Mouse (Mus musculus): Measurements from ENCODE around the gene Wars. TPM values are rescaled to one million over a fixed set of nuclear protein-coding genes. Genes with fewer than 3 reads are reported as not detected.

Wars gene
- polyA plus RNA-seq, 1 experiment from 2014 or later = 148 TPM

DNA sequence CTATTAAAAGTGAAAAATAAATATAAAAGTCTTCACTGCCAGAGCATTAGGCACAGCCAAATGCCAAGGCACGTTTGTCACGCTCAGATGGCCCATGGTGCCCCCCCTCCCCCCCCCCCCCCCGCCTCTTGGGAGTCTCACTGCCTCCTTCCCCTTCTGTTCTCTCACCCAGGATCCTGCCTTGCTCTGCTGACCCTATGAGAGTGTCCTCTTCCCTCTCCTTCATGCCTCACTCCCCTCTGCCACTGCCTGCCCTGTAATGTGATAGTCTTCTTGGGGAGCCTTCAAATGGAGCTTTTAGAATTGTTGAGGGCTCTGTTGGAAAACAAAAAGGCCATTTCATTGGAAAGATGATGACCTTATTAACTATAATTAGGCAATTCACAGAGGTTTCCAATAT, 38.1 kb upstream of the Wars start:
- ATAC-seq (ENCODE audit: insufficient read depth, low FRiP score, low TSS enrichment) (no peak), DNase-seq (ENCODE audit: low spot score) (no peak)
- Histone ChIP-seq H3K9ac (ENCODE audit: low read length) (no peak overlapping the region), H3K27me3 (ENCODE audit: control insufficient read depth, insufficient read depth, low read length) (no peaks in the 10 kb centered on the region), H3K9me3 (ENCODE audit: control insufficient read depth, low read length) (no peaks in the 10 kb centered on the region), H3K27ac (ENCODE audit: low read depth, low read length) (no peak overlapping the region), H3K4me2 (ENCODE audit: low read depth) (no peak overlapping the region), H3K36me3 (ENCODE audit: control insufficient read depth, insufficient read depth, low read length) (no peaks in the 10 kb centered on the region), H3K4me1 (ENCODE audit: control insufficient read depth, insufficient read depth, low read length) (peaks cover 7% of the 10 kb centered on the region; the same call in 1 of the 2 replicates), H3K4me3 (ENCODE audit: low read depth, low read length) (no peak overlapping the region)
- WGBS = 57% methylated on average over 2 of the region's 3 CpGs

DNA sequence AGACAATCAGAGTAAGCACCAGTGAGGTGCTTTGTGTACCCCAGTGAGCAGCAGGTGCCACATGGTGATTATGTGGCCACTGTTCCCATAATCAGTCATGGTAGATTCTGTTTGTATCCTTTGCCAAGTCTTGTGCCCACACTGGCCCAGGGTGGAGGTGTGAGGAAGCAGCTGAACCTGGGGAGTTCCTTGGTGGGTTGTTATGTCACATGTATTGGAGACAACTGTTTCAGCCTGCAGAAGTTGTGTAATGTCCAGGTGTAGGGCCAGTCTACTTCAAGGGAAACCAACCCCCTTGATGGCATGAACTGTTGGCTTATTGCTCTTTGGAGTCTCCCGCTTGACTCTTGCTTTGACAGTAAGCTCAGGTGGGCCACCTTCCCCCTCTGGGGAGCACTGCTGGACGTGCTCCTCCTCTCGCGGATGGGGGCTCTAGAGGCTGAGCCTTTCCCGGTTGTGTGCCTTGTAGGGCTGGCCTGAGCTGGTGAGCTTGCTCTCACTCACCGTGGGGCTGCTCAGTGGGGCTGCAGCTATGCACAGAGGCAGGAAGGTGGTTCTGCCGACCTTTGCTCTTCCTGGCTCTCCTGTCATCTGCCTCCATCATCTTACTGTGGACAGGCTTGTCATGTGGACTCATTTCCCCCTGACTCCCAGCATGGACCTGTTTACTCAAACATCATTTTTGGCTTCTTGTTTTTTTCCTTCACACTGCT, 37.5 kb upstream of the Wars start:
- H3K4me1 ChIP-seq (ENCODE audit: control insufficient read depth, insufficient read depth, low read length) = peaks cover 7% of the 10 kb centered on the region; the same call in 1 of the 2 replicates
- 74% methylated on average over 7 of the region's 7 CpGs for WGBS

DNA sequence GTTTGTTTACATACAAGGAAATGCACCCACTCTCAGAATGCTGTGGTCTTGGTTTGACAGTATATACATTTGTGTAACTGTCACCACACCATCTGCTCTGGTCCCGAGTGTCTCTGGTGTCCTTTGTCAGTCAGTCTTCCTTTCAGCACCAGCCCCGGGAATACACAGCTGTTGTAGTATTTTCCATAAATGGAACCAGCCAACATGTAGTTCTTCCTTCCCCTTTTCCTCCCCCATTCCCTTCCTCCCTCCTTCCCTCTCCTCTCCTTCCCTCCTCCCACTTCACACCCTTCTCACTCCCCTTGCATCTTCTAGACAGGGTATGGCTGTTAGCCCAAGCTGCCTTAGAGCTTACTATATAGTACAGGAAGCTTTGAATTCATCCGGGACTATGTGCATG, 35.5 kb upstream of the Wars start:
- H3K9ac ChIP-seq (ENCODE audit: low read length) = no peak overlapping the region
- no peak for DNase-seq (ENCODE audit: low spot score)
- ATAC-seq (ENCODE audit: insufficient read depth, low FRiP score, low TSS enrichment) = no peak
- WGBS = 67% methylated on average over 3 of the region's 3 CpGs
- peaks cover 7% of the 10 kb centered on the region; the same call in 1 of the 2 replicates for H3K4me1 ChIP-seq (ENCODE audit: control insufficient read depth, insufficient read depth, low read length)
- no peak overlapping the region for H3K27ac ChIP-seq (ENCODE audit: low read depth, low read length)
- H3K4me2 ChIP-seq (ENCODE audit: low read depth) = no peak overlapping the region
- H3K9me3 ChIP-seq (ENCODE audit: control insufficient read depth, low read length) = no peaks in the 10 kb centered on the region
- no peaks in the 10 kb centered on the region for H3K36me3 ChIP-seq (ENCODE audit: control insufficient read depth, insufficient read depth, low read length)
- no peak overlapping the region for H3K4me3 ChIP-seq (ENCODE audit: low read depth, low read length)
- no peaks in the 10 kb centered on the region for H3K27me3 ChIP-seq (ENCODE audit: control insufficient read depth, insufficient read depth, low read length)

More for the DNA sequence above, 37.5 kb upstream of the Wars start:
- no peak overlapping the region for H3K4me3 ChIP-seq (ENCODE audit: low read depth, low read length)
- no peak overlapping the region for H3K9ac ChIP-seq (ENCODE audit: low read length)
- no peaks in the 10 kb centered on the region for H3K9me3 ChIP-seq (ENCODE audit: control insufficient read depth, low read length)
- ATAC-seq (ENCODE audit: insufficient read depth, low FRiP score, low TSS enrichment) (no peak), DNase-seq (ENCODE audit: low spot score) (no peak)
- no peak overlapping the region for H3K4me2 ChIP-seq (ENCODE audit: low read depth)
- H3K36me3 ChIP-seq (ENCODE audit: control insufficient read depth, insufficient read depth, low read length) = no peaks in the 10 kb centered on the region
- no peak overlapping the region for H3K27ac ChIP-seq (ENCODE audit: low read depth, low read length)
- no peaks in the 10 kb centered on the region for H3K27me3 ChIP-seq (ENCODE audit: control insufficient read depth, insufficient read depth, low read length)

DNA sequence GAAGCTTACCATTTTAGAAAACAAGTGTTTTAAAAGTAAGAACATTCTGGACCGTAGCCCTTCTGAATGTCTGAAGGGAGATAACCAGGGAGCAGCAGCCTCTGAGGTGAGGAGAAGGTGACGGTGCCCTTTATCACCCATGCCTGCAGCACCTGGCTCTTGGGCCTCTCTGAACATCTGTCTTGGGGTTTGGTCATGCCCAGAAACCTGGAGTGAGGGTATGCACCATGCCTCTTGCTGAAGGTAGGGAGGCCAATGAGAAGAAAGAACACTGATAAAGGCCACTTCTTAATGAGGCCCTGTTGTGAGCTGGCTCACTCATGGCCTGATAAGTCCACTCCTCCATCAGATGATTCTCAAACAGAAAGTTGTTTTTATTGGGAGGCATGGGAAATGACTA, 34.3 kb upstream of the Wars start:
- Histone ChIP-seq H3K27me3 (ENCODE audit: control insufficient read depth, insufficient read depth, low read length) (no peaks in the 10 kb centered on the region), H3K9me3 (ENCODE audit: control insufficient read depth, low read length) (no peaks in the 10 kb centered on the region), H3K4me1 (ENCODE audit: control insufficient read depth, insufficient read depth, low read length) (peaks cover 7% of the 10 kb centered on the region; the same call in 1 of the 2 replicates), H3K9ac (ENCODE audit: low read length) (no peak overlapping the region), H3K27ac (ENCODE audit: low read depth, low read length) (no peak overlapping the region), H3K4me2 (ENCODE audit: low read depth) (no peak overlapping the region), H3K4me3 (ENCODE audit: low read depth, low read length) (no peak overlapping the region), H3K36me3 (ENCODE audit: control insufficient read depth, insufficient read depth, low read length) (no peaks in the 10 kb centered on the region)
- ATAC-seq (ENCODE audit: insufficient read depth, low FRiP score, low TSS enrichment) = no peak
- DNase-seq (ENCODE audit: low spot score) = no peak
- WGBS = 78% methylated on average over 2 of the region's 2 CpGs

DNA sequence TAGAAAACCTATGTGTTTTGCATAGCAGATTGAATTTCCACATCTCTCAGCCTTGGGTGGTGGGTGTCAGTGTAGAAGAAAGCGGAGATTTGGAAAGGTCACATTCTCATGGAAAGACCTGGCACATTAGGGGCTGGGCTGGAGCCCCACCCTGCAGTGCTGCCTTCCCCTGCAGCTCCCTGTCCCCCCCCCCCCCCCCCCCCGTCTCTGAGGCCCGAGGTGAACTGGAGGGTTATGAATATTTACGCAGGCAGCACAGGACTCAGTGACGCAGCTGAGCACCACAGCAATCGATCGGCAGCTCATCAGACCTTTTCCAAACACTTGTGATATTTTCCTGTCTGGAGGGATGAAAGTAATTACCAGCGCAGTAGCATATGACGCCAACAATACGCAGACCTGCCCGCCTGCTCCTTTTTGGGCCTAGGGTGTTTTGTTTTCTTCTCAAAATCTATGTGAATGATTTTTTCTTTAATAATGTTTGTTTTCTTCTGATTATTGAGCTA, 32.7 kb upstream of the Wars start:
- Histone ChIP-seq H3K9ac (ENCODE audit: low read length) (no peak overlapping the region), H3K27ac (ENCODE audit: low read depth, low read length) (no peak overlapping the region), H3K4me2 (ENCODE audit: low read depth) (no peak overlapping the region), H3K36me3 (ENCODE audit: control insufficient read depth, insufficient read depth, low read length) (no peaks in the 10 kb centered on the region), H3K4me3 (ENCODE audit: low read depth, low read length) (no peak overlapping the region), H3K4me1 (ENCODE audit: control insufficient read depth, insufficient read depth, low read length) (peaks cover 7% of the 10 kb centered on the region; the same call in 1 of the 2 replicates), H3K27me3 (ENCODE audit: control insufficient read depth, insufficient read depth, low read length) (no peaks in the 10 kb centered on the region), H3K9me3 (ENCODE audit: control insufficient read depth, low read length) (no peaks in the 10 kb centered on the region)
- no peak for ATAC-seq (ENCODE audit: insufficient read depth, low FRiP score, low TSS enrichment)
- WGBS = 70% methylated on average over 9 of the region's 11 CpGs
- no peak for DNase-seq (ENCODE audit: low spot score)

DNA sequence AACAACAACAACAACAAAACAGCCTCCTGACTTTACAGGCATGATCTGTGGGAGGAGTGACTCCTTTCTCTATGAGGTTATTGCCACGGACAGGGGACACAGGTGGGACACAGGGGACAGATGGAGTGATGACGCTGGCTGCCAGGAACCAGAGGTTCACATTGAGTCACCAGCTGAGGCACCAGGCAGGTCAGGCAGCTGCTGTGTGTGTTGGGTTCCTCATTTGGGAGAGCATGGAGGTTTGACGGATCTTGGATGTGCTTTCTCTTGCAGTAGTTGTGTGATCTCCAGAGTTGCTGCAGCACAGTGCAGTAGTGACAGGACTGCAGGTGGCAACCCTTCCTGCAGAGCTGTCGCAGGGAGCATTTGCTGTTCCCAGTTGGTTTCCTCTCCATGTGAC, 24.8 kb upstream of the Wars start:
- Histone ChIP-seq H3K27me3 (ENCODE audit: control insufficient read depth, insufficient read depth, low read length) (no peaks in the 10 kb centered on the region), H3K9me3 (ENCODE audit: control insufficient read depth, low read length) (no peaks in the 10 kb centered on the region), H3K4me3 (ENCODE audit: low read depth, low read length) (no peak overlapping the region), H3K4me2 (ENCODE audit: low read depth) (no peak overlapping the region), H3K36me3 (ENCODE audit: control insufficient read depth, insufficient read depth, low read length) (no peaks in the 10 kb centered on the region), H3K27ac (ENCODE audit: low read depth, low read length) (no peak overlapping the region), H3K9ac (ENCODE audit: low read length) (no peak overlapping the region), H3K4me1 (ENCODE audit: control insufficient read depth, insufficient read depth, low read length) (peaks cover 32% of the 10 kb centered on the region)
- WGBS = 65% methylated on average over 4 of the region's 4 CpGs
- ATAC-seq (ENCODE audit: insufficient read depth, low FRiP score, low TSS enrichment) = no peak
- no peak for DNase-seq (ENCODE audit: low spot score)

DNA sequence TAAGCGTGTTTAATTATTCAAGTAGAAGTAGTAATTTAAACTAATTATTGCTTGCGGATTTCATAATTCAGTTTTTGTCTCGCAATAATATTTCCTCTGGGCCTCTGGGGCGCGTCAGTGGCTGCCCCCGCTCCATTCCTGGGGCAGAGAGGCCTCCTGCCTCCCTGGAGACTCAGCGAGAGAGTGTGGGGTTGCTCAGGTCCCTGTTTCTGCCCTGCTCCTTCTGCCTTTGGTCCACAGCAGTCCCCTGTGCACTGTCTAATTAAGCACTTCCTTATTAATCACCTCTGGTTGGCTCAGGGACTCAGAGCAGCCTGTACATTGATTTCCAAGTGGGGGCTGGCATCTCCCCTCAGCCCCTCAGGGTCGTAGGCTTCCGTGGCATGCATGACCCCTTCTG, 23.5 kb upstream of the Wars start:
- 0 out of 2 replicates have a peak overlapping the region, but pooled peaks have one; percentile 20 for H3K27ac ChIP-seq (ENCODE audit: low read depth, low read length)
- no peak overlapping the region; the same call in 1 of the 2 replicates for H3K9ac ChIP-seq (ENCODE audit: low read length)
- DNase-seq (ENCODE audit: low spot score) (no peak), ATAC-seq (ENCODE audit: insufficient read depth, low FRiP score, low TSS enrichment) (no peak)
- peaks cover 34% of the 10 kb centered on the region for H3K4me1 ChIP-seq (ENCODE audit: control insufficient read depth, insufficient read depth, low read length)
- H3K4me3 ChIP-seq (ENCODE audit: low read depth, low read length) = no peak overlapping the region
- WGBS = 73% methylated on average over 9 of the region's 9 CpGs
- no peaks in the 10 kb centered on the region for H3K36me3 ChIP-seq (ENCODE audit: control insufficient read depth, insufficient read depth, low read length)
- no peaks in the 10 kb centered on the region for H3K9me3 ChIP-seq (ENCODE audit: control insufficient read depth, low read length)
- H3K27me3 ChIP-seq (ENCODE audit: control insufficient read depth, insufficient read depth, low read length) = no peaks in the 10 kb centered on the region
- no peak overlapping the region for H3K4me2 ChIP-seq (ENCODE audit: low read depth)

DNA sequence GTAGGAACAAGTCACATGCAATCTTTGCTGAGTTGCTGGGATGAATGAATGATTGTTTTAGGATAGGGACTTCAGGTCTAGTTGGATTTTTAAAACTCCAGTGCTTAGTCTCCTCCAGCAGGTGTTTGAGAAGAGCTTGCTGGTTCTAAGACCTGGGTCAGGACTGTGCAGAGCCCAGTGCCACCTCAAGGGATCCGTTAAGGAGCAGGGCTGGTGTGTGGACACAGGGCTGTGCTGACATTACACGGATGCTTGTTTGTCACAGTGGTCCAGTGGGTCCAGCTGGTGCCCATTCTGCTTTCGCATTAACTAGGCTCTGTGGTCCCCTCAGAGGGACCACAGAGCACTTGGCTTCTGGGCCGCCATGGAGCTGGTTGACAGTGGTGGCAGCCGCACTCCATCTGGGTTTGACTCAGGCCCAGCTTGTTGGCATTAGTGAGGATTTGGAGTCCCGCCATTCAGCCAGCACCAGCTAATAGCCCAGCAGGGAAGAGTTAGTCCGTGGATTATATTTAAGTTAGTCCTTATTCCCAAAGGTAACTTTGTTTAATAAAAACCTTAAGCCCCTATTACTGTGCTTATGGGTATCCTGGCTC, 22.6 kb upstream of the Wars start:
- no peaks in the 10 kb centered on the region for H3K9me3 ChIP-seq (ENCODE audit: control insufficient read depth, low read length)
- no peaks in the 10 kb centered on the region for H3K36me3 ChIP-seq (ENCODE audit: control insufficient read depth, insufficient read depth, low read length)
- peaks cover 34% of the 10 kb centered on the region for H3K4me1 ChIP-seq (ENCODE audit: control insufficient read depth, insufficient read depth, low read length)
- WGBS = 69% methylated on average over 7 of the region's 7 CpGs
- H3K4me2 ChIP-seq (ENCODE audit: low read depth) = no peak overlapping the region
- DNase-seq (ENCODE audit: low spot score) (no peak), ATAC-seq (ENCODE audit: insufficient read depth, low FRiP score, low TSS enrichment) (no peak; the same call in 1 of the 2 replicates)
- H3K9ac ChIP-seq (ENCODE audit: low read length) = no peak overlapping the region; the same call in 1 of the 2 replicates
- H3K4me3 ChIP-seq (ENCODE audit: low read depth, low read length) = no peak overlapping the region
- H3K27ac ChIP-seq (ENCODE audit: low read depth, low read length) = no peak overlapping the region
- no peaks in the 10 kb centered on the region for H3K27me3 ChIP-seq (ENCODE audit: control insufficient read depth, insufficient read depth, low read length)

DNA sequence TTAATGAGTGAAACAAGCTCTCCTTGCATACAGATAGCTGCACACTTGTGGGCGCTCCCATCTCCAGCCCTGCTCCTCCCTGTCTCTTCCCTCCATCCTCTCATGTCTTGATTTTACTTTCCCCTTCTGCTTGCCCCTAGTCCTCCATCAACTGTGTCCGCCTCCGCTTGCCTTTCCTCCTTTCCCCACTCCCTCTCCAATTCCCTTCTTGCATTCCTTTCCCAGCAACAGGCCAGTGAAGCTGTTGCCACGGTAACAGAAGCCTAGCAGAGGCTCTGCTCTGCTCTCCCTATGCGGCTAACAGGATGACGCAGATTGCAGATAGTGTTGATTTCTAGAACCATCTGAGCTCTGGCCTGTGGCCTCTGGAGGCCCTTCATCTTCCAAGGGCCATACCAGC, 21.9 kb upstream of the Wars start:
- Histone ChIP-seq H3K27me3 (ENCODE audit: control insufficient read depth, insufficient read depth, low read length) (no peaks in the 10 kb centered on the region), H3K4me2 (ENCODE audit: low read depth) (no peak overlapping the region), H3K4me3 (ENCODE audit: low read depth, low read length) (no peak overlapping the region), H3K27ac (ENCODE audit: low read depth, low read length) (no peak overlapping the region), H3K36me3 (ENCODE audit: control insufficient read depth, insufficient read depth, low read length) (no peaks in the 10 kb centered on the region), H3K9me3 (ENCODE audit: control insufficient read depth, low read length) (no peaks in the 10 kb centered on the region), H3K4me1 (ENCODE audit: control insufficient read depth, insufficient read depth, low read length) (peaks cover 34% of the 10 kb centered on the region), H3K9ac (ENCODE audit: low read length) (no peak overlapping the region)
- DNase-seq (ENCODE audit: low spot score) (peak; percentile 72), ATAC-seq (ENCODE audit: insufficient read depth, low FRiP score, low TSS enrichment) (peak; percentile 75)
- WGBS = 21% methylated on average over 6 of the region's 6 CpGs
